Comparison of ENCODE assay signal across 8 mouse cellular contexts in the genomic region with DNA sequence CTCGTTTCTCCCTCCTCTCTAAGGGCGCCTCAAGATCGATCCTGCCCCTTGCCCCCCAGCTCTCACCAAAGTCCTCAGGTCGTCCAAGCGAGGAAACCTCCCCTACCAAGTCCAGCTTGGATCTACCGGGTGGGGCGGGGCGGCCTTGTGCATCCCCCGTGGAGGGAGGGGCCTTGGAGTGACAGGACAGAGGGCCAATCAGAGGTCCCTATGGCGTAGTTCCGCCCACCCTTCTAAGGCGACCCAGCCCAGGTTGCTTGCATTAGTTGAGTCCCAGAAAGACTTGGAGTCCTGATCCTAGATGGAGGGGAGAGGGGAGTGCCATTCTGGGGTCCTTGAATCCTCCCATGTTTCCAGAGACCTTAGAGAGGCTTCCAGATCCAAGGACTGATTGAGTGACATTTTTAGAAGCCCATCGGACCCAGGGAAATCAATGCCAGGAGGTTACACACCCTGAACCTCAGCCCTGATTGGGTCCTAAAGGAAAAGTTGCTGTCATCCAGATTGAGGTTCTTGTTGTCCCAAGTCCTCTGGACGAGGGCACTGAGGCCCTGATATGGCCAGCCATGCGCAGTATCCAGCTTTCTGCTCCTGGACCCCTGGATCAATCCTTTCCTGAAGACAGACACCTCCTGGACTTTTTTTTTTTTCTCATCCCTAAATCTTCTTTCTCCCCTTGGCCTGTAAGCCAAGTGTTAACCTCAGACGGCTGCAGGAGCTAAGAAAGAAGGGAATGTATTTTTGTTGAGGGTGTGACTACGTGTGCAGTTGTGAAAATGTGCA. TPM values are rescaled to one million over a fixed set of nuclear protein-coding genes. Genes with fewer than 3 reads are reported as not detected.
DNase-seq lines count a peak whose midpoint lies in the region; ATAC-seq and TF ChIP-seq lines count a peak whose summit lies in the region.

No protein-coding gene starts in this region.

- H3K27me3 ChIP-seq in intestine, embryonic 16.5 days (replicated peaks; ENCODE audit: control insufficient read depth, insufficient read depth, low read length) = no peaks in the 10 kb centered on the region
- 0 out of 2 replicates have a peak, but pooled peaks cover 4% of the 10 kb centered on the region for H3K27me3 ChIP-seq in midbrain, postnatal 0 days (ENCODE audit: insufficient read depth, low read length)
- H3K27me3 ChIP-seq in stomach, embryonic 16.5 days (ENCODE audit: control insufficient read depth, insufficient read depth, low read length) = no peaks in the 10 kb centered on the region

- peak overlapping the region; percentile 76 for H3K9ac ChIP-seq in intestine, embryonic 16.5 days (ENCODE audit: low read depth, low read length)
- H3K9ac ChIP-seq in midbrain, postnatal 0 days (replicated peaks; ENCODE audit: low read length, poor library complexity, severe bottlenecking) = 0 out of 2 replicates have a peak overlapping the region, but pooled peaks have one; percentile 44
- peak overlapping the region; percentile 81 for H3K9ac ChIP-seq in stomach, embryonic 16.5 days (ENCODE audit: low read length)

- peak; percentile 67 for ATAC-seq in granulocyte monocyte progenitor cell, adult 5-6 weeks (replicated peaks; ENCODE audit: poor library complexity, severe bottlenecking)
- ATAC-seq in intestine, embryonic 16.5 days = peak; percentile 84
- ATAC-seq in midbrain, postnatal 0 days (ENCODE audit: low FRiP score) = peak; percentile 55; the same call in 1 of the 2 replicates
- ATAC-seq in stomach, embryonic 16.5 days (ENCODE audit: insufficient read depth, low FRiP score) = peak; percentile 92

- peak; percentile 85 for DNase-seq in layer of hippocampus, adult 11-12 months (ENCODE audit: low spot score)
- DNase-seq in layer of hippocampus, adult 9-10 months (ENCODE audit: low spot score) = no peak
- peak; percentile 94 for DNase-seq in embryo, embryonic 11 days
- peak; percentile 96 for DNase-seq in liver
- DNase-seq in midbrain, postnatal 0 days (ENCODE audit: low spot score) = peak; percentile 62

- TF ChIP-seq CTCF in midbrain, postnatal 0 days (IDR thresholded peaks at IDR 0.05) = no peak

- 3% methylated on average over 17 of the region's 17 CpGs for WGBS in intestine, embryonic 16.5 days
- WGBS in midbrain, postnatal 0 days = 8% methylated on average over 17 of the region's 17 CpGs
- 3% methylated on average over 16 of the region's 17 CpGs for WGBS in stomach, embryonic 16.5 days

- no peaks in the 10 kb centered on the region for H3K9me3 ChIP-seq in intestine, embryonic 16.5 days (ENCODE audit: control insufficient read depth, low read length)
- no peaks in the 10 kb centered on the region for H3K9me3 ChIP-seq in midbrain, postnatal 0 days (ENCODE audit: low read length)
- H3K9me3 ChIP-seq in stomach, embryonic 16.5 days (replicated peaks; ENCODE audit: control insufficient read depth, low read length) = no peaks in the 10 kb centered on the region

- peak overlapping the region; percentile 93 for H3K27ac ChIP-seq in intestine, embryonic 16.5 days (ENCODE audit: low read length)
- H3K27ac ChIP-seq in midbrain, postnatal 0 days (ENCODE audit: low read depth, low read length) = peak overlapping the region; percentile 55
- H3K27ac ChIP-seq in stomach, embryonic 16.5 days (ENCODE audit: low read length) = peak overlapping the region; percentile 99

- peaks cover 21% of the 10 kb centered on the region for H3K4me1 ChIP-seq in intestine, embryonic 16.5 days (ENCODE audit: control insufficient read depth, insufficient read depth, low read length)
- no peaks in the 10 kb centered on the region for H3K4me1 ChIP-seq in midbrain, postnatal 0 days (ENCODE audit: insufficient read depth, low read length)
- peaks cover 36% of the 10 kb centered on the region for H3K4me1 ChIP-seq in stomach, embryonic 16.5 days (ENCODE audit: control insufficient read depth, insufficient read depth, low read length)

- H3K36me3 ChIP-seq in intestine, embryonic 16.5 days (ENCODE audit: control insufficient read depth, insufficient read depth, low read length) = peaks cover 12% of the 10 kb centered on the region
- H3K36me3 ChIP-seq in midbrain, postnatal 0 days (ENCODE audit: insufficient read depth, low read length) = no peaks in the 10 kb centered on the region
- peaks cover 2% of the 10 kb centered on the region; the same call in 1 of the 2 replicates for H3K36me3 ChIP-seq in stomach, embryonic 16.5 days (ENCODE audit: control insufficient read depth, insufficient read depth, low read length)

- peak overlapping the region; percentile 62 for H3K4me3 ChIP-seq in intestine, embryonic 16.5 days (ENCODE audit: low read length)
- peak overlapping the region; percentile 20; the same call in 1 of the 2 replicates for H3K4me3 ChIP-seq in midbrain, postnatal 0 days (ENCODE audit: low read depth, low read length)
- peak overlapping the region; percentile 65 for H3K4me3 ChIP-seq in stomach, embryonic 16.5 days (replicated peaks; ENCODE audit: low read length)

- peak overlapping the region; percentile 83 for H3K4me2 ChIP-seq in intestine, embryonic 16.5 days (ENCODE audit: low read depth, low read length)
- peak overlapping the region; percentile 38 for H3K4me2 ChIP-seq in midbrain, postnatal 0 days (ENCODE audit: low read depth, low read length, poor library complexity, severe bottlenecking)
- H3K4me2 ChIP-seq in stomach, embryonic 16.5 days (ENCODE audit: low read depth, low read length) = peak overlapping the region; percentile 65

RNA-seq across cellular contexts. Expression of a gene that starts 2.1 kb away (rescaled TPM):
- 17.0 and 19.3 TPM in 2 replicates for total RNA-seq in granulocyte monocyte progenitor cell, adult 5-6 weeks (2014; fragmentation: Nextera tagmentation)
- total RNA-seq in granulocyte monocyte progenitor cell, adult 5-6 weeks (2017) = 29.0 and 29.2 TPM in 2 replicates
- polyA plus RNA-seq in intestine, embryonic 16.5 days (2015; fragmentation: Nextera tagmentation; extraction: Ambion mirVana) = 287 and 364 TPM in 2 replicates
- total RNA-seq in midbrain, postnatal 0 days (2014; rRNA removed) = 8.1 and 12.4 TPM in 2 replicates
- 9.6 and 12.1 TPM in 2 replicates for polyA plus RNA-seq in midbrain, postnatal 0 days (2015; fragmentation: Nextera tagmentation; extraction: Ambion mirVana)
- 103 and 123 TPM in 2 replicates for polyA plus RNA-seq in stomach, embryonic 16.5 days (2015; fragmentation: Nextera tagmentation; extraction: Ambion mirVana)

RNA-seq across cellular contexts. Expression of a gene that starts 9.5 kb away (rescaled TPM):
- not detected in 2 replicates for total RNA-seq in granulocyte monocyte progenitor cell, adult 5-6 weeks (2014; fragmentation: Nextera tagmentation)
- total RNA-seq in granulocyte monocyte progenitor cell, adult 5-6 weeks (2017) = not detected in 2 replicates
- not detected in 2 replicates for polyA plus RNA-seq in intestine, embryonic 16.5 days (2015; fragmentation: Nextera tagmentation; extraction: Ambion mirVana)
- not detected in 2 replicates for total RNA-seq in midbrain, postnatal 0 days (2014; rRNA removed)
- not detected in 2 replicates for polyA plus RNA-seq in midbrain, postnatal 0 days (2015; fragmentation: Nextera tagmentation; extraction: Ambion mirVana)
- not detected in 2 replicates for polyA plus RNA-seq in stomach, embryonic 16.5 days (2015; fragmentation: Nextera tagmentation; extraction: Ambion mirVana)

RNA-seq across cellular contexts. Expression of a gene that starts 12.5 kb away (rescaled TPM):
- total RNA-seq in granulocyte monocyte progenitor cell, adult 5-6 weeks (2014; fragmentation: Nextera tagmentation) = 149 and 159 TPM in 2 replicates
- 168 and 171 TPM in 2 replicates for total RNA-seq in granulocyte monocyte progenitor cell, adult 5-6 weeks (2017)
- polyA plus RNA-seq in intestine, embryonic 16.5 days (2015; fragmentation: Nextera tagmentation; extraction: Ambion mirVana) = 103 and 114 TPM in 2 replicates
- 5.9 and 10.0 TPM in 2 replicates for total RNA-seq in midbrain, postnatal 0 days (2014; rRNA removed)
- polyA plus RNA-seq in midbrain, postnatal 0 days (2015; fragmentation: Nextera tagmentation; extraction: Ambion mirVana) = 4.7 and 4.9 TPM in 2 replicates
- polyA plus RNA-seq in stomach, embryonic 16.5 days (2015; fragmentation: Nextera tagmentation; extraction: Ambion mirVana) = 90.4 and 92.2 TPM in 2 replicates

RNA-seq across cellular contexts. Expression of a gene that starts 14.0 kb away (rescaled TPM):
- 8.2 and 14.5 TPM in 2 replicates for total RNA-seq in granulocyte monocyte progenitor cell, adult 5-6 weeks (2014; fragmentation: Nextera tagmentation)
- 2.7 and 6.1 TPM in 2 replicates for total RNA-seq in granulocyte monocyte progenitor cell, adult 5-6 weeks (2017)
- 16.4 and 19.4 TPM in 2 replicates for polyA plus RNA-seq in intestine, embryonic 16.5 days (2015; fragmentation: Nextera tagmentation; extraction: Ambion mirVana)
- total RNA-seq in midbrain, postnatal 0 days (2014; rRNA removed) = 3.1 and 3.7 TPM in 2 replicates
- polyA plus RNA-seq in midbrain, postnatal 0 days (2015; fragmentation: Nextera tagmentation; extraction: Ambion mirVana) = 0.91 and 1.1 TPM in 2 replicates
- polyA plus RNA-seq in stomach, embryonic 16.5 days (2015; fragmentation: Nextera tagmentation; extraction: Ambion mirVana) = 7.6 and 9.6 TPM in 2 replicates

RNA-seq across cellular contexts. Expression of a gene that starts 34.0 kb away (rescaled TPM):
- total RNA-seq in granulocyte monocyte progenitor cell, adult 5-6 weeks (2014; fragmentation: Nextera tagmentation) = 16.8 and 17.3 TPM in 2 replicates
- 25.6 and 26.5 TPM in 2 replicates for total RNA-seq in granulocyte monocyte progenitor cell, adult 5-6 weeks (2017)
- polyA plus RNA-seq in intestine, embryonic 16.5 days (2015; fragmentation: Nextera tagmentation; extraction: Ambion mirVana) = 11.7 and 12.8 TPM in 2 replicates
- 43.2 and 45.3 TPM in 2 replicates for total RNA-seq in midbrain, postnatal 0 days (2014; rRNA removed)
- polyA plus RNA-seq in midbrain, postnatal 0 days (2015; fragmentation: Nextera tagmentation; extraction: Ambion mirVana) = 13.8 and 14.2 TPM in 2 replicates
- 12.3 and 12.9 TPM in 2 replicates for polyA plus RNA-seq in stomach, embryonic 16.5 days (2015; fragmentation: Nextera tagmentation; extraction: Ambion mirVana)

Comparison
In these comparisons a context has a peak if more than half of its experiments do, and no peak if none do; other contexts are left out.
1. RNA of a gene that starts 12.5 kb away (polyA plus RNA-seq): 103 to 114 TPM in intestine, embryonic 16.5 days and 90.4 to 92.2 TPM in stomach, embryonic 16.5 days; 4.7 to 4.9 TPM in midbrain, postnatal 0 days; every median in the first group is over 10 times any median in the second.
2. Peak in every context shown above with its lines, with median percentiles within 50 percentile points of each other: ATAC-seq, H3K27ac ChIP-seq, H3K4me2 ChIP-seq, H3K4me3 ChIP-seq and H3K9ac ChIP-seq.